Mouse (Mus musculus) stomach, postnatal 0 days (tissue): ENCODE data around the gene Cfap58. TPM values are rescaled to one million over a fixed set of nuclear protein-coding genes. Genes with fewer than 3 reads are reported as not detected.

Source experiments
- ATAC-seq: fragments of 200-750 bp; cut with Nextera tagmentation; 2 replicates; pipeline ENCODE4 v1.8.0; 2017; ENCODE audit not compliant: low FRiP score, low TSS enrichment
- DNase-seq: peaks from one replicate; pipeline ENCODE4 v3.0.0-alpha.2; 2016; ENCODE audit warnings: low spot score
- H3K27ac ChIP-seq: fragments of 300-500 bp; sonication (generic); replicated peaks from 2 replicates; pipeline ENCODE4 v1.5.1; 2014; ENCODE audit warnings: mild to moderate bottlenecking, control low read depth
- H3K27me3 ChIP-seq: fragments of 300-500 bp; sonication (generic); 2 replicates; pipeline ENCODE4 v1.6.1; 2014; ENCODE audit warnings: low read length; ENCODE audit not compliant: control insufficient read depth, insufficient read depth
- H3K36me3 ChIP-seq: fragments of 300-500 bp; sonication (generic); 2 replicates; pipeline ENCODE4 v1.6.1; 2014; ENCODE audit warnings: low read length, mixed read lengths; ENCODE audit not compliant: control insufficient read depth, insufficient read depth
- H3K4me1 ChIP-seq: fragments of 300-500 bp; sonication (generic); replicated peaks from 2 replicates; pipeline ENCODE4 v1.6.1; 2014; ENCODE audit warnings: antibody characterized with exemption; ENCODE audit not compliant: control insufficient read depth, insufficient read depth
- H3K4me2 ChIP-seq: fragments of 300-500 bp; sonication (generic); replicated peaks from 2 replicates; pipeline ENCODE4 v1.6.1; 2014; ENCODE audit warnings: low read depth, mild to moderate bottlenecking, control low read depth, moderate library complexity
- H3K4me3 ChIP-seq: fragments of 300-500 bp; sonication (generic); 2 replicates; pipeline ENCODE4 v1.5.1; 2014; ENCODE audit warnings: low read depth, low read length, control low read depth
- H3K9ac ChIP-seq: fragments of 300-500 bp; sonication (generic); 2 replicates; pipeline ENCODE4 v1.6.1; 2014; ENCODE audit warnings: mild to moderate bottlenecking, low read length, control low read depth, mixed read lengths
- H3K9me3 ChIP-seq: fragments of 300-500 bp; sonication (generic); 2 replicates; pipeline ENCODE4 v1.6.1; 2016; ENCODE audit warnings: low read length; ENCODE audit not compliant: control insufficient read depth
- CTCF ChIP-seq: IDR thresholded peaks from 2 replicates; pipeline ENCODE4 v1.5.1; 2016; ENCODE audit warnings: antibody characterized with exemption, low read depth, mild to moderate bottlenecking, moderate library complexity
- EP300 ChIP-seq: optimal IDR thresholded peaks from 2 replicates; pipeline ENCODE3; 2016; ENCODE audit warnings: antibody characterized with exemption
- WGBS: fragments of 180-500 bp; shearing (Covaris S2); extraction: QIAGEN DNeasy Blood & Tissue Kit; methylation state at CpG from one replicate; pipeline ENCODE4 v1.1.7; 2014; 5-methylcytosine and 5-hydroxymethylcytosine counted together
- polyA plus RNA-seq: library from polyadenylated mRNA; unstranded; fragments of >200 nt; fragmentation: Nextera tagmentation; extraction: Ambion mirVana; gene quantifications from 2 replicates; pipeline ENCODE4 v1.2.1, GENCODE M21; 2015

Gene Cfap58
- polyA plus RNA-seq, 1 experiment from 2014 or later = not detected

- 94% methylated on average over 7 of the region's 7 CpGs for WGBS
- Histone ChIP-seq H3K4me3 (no peak overlapping the region), H3K4me1 (peaks cover 15% of the 10 kb centered on the region), H3K36me3 (no peaks in the 10 kb centered on the region), H3K9ac (no peak overlapping the region), H3K4me2 (no peak overlapping the region), H3K27ac (no peak overlapping the region), H3K27me3 (no peaks in the 10 kb centered on the region), H3K9me3 (no peaks in the 10 kb centered on the region)
- TF ChIP-seq CTCF = no peak
- no peak for TF ChIP-seq EP300
- DNase-seq (no peak), ATAC-seq (no peak)
These were observed 24.1 kb upstream of the Cfap58 start for GRCm38 (mm10) chr19:47913344-47913743.

- DNase-seq (no peak), ATAC-seq (no peak)
- Histone ChIP-seq H3K4me2 (no peak overlapping the region), H3K36me3 (no peaks in the 10 kb centered on the region), H3K9ac (no peak overlapping the region), H3K4me3 (no peak overlapping the region), H3K4me1 (peaks cover 13% of the 10 kb centered on the region), H3K9me3 (no peaks in the 10 kb centered on the region), H3K27ac (no peak overlapping the region), H3K27me3 (no peaks in the 10 kb centered on the region)
- TF ChIP-seq EP300 = no peak
- TF ChIP-seq CTCF = no peak
- 92% methylated on average over 4 of the region's 4 CpGs for WGBS
These were observed 23.3 kb upstream of the Cfap58 start for GRCm38 (mm10) chr19:47914191-47914590.

GRCm38 (mm10) chr19:47915251-47915650, 22.2 kb upstream of the Cfap58 start:
- ATAC-seq = no peak
- H3K4me2 ChIP-seq = no peak overlapping the region
- no peak overlapping the region for H3K27ac ChIP-seq
- WGBS = 64% methylated on average over 4 of the region's 4 CpGs
- H3K9ac ChIP-seq = no peak overlapping the region
- peaks cover 11% of the 10 kb centered on the region; the same call in 1 of the 2 replicates for H3K4me1 ChIP-seq
- TF ChIP-seq EP300 (no peak), CTCF (no peak)
- no peaks in the 10 kb centered on the region for H3K27me3 ChIP-seq
- DNase-seq = no peak
- H3K4me3 ChIP-seq = no peak overlapping the region
- H3K36me3 ChIP-seq = no peaks in the 10 kb centered on the region
- H3K9me3 ChIP-seq = no peaks in the 10 kb centered on the region

- WGBS = 36% methylated on average over 4 of the region's 4 CpGs
- H3K27me3 ChIP-seq = no peaks in the 10 kb centered on the region
- no peak overlapping the region for H3K27ac ChIP-seq
- no peaks in the 10 kb centered on the region for H3K9me3 ChIP-seq
- H3K4me3 ChIP-seq = peak overlapping the region; percentile 80; the same call in 1 of the 2 replicates
- H3K4me2 ChIP-seq = peak overlapping the region; percentile 83
- no peak overlapping the region for H3K9ac ChIP-seq
- no peaks in the 10 kb centered on the region for H3K36me3 ChIP-seq
- DNase-seq (no peak), ATAC-seq (no peak)
- TF ChIP-seq EP300 = no peak
- TF ChIP-seq CTCF = no peak
- 0 out of 2 replicates have a peak, but pooled peaks cover 8% of the 10 kb centered on the region for H3K4me1 ChIP-seq
These were observed 20.1 kb upstream of the Cfap58 start for GRCm38 (mm10) chr19:47917396-47917795.

GRCm38 (mm10) chr19:47918016-47918415, 19.5 kb upstream of the Cfap58 start:
- H3K27ac ChIP-seq = peak overlapping the region; percentile 97; the same call in 1 of the 2 replicates
- H3K4me1 ChIP-seq = 0 out of 2 replicates have a peak, but pooled peaks cover 8% of the 10 kb centered on the region
- no peaks in the 10 kb centered on the region for H3K9me3 ChIP-seq
- H3K27me3 ChIP-seq = no peaks in the 10 kb centered on the region
- ATAC-seq (no peak), DNase-seq (no peak)
- no peaks in the 10 kb centered on the region for H3K36me3 ChIP-seq
- 22% methylated on average over 9 of the region's 9 CpGs for WGBS
- H3K9ac ChIP-seq = peak overlapping the region; percentile 80
- TF ChIP-seq EP300 (no peak), CTCF (no peak)
- H3K4me2 ChIP-seq = peak overlapping the region; percentile 83
- H3K4me3 ChIP-seq = peak overlapping the region; percentile 80

GRCm38 (mm10) chr19:47918455-47919101, 18.9 kb upstream of the Cfap58 start:
- under 1% methylated on average over 25 of the region's 29 CpGs for WGBS
- H3K4me1 ChIP-seq = 0 out of 2 replicates have a peak, but pooled peaks cover 8% of the 10 kb centered on the region
- H3K27ac ChIP-seq = peak overlapping the region; percentile 97
- no peaks in the 10 kb centered on the region for H3K9me3 ChIP-seq
- TF ChIP-seq CTCF (no peak), EP300 (no peak)
- H3K4me2 ChIP-seq = peak overlapping the region; percentile 83
- DNase-seq (no peak), ATAC-seq (no peak; the same call in 1 of the 2 replicates)
- peak overlapping the region; percentile 80 for H3K9ac ChIP-seq
- H3K36me3 ChIP-seq = no peaks in the 10 kb centered on the region
- peak overlapping the region; percentile 80 for H3K4me3 ChIP-seq
- no peaks in the 10 kb centered on the region for H3K27me3 ChIP-seq
